Mouse (Mus musculus) heart, postnatal 14 days (tissue): ENCODE data around the gene Inf2. TPM values are rescaled to one million over a fixed set of nuclear protein-coding genes. Genes with fewer than 3 reads are reported as not detected.

Source experiments
- DNase-seq, 2 experiments: peaks; one replicate each; pipeline ENCODE4 v3.0.0; 2021 to 2022
- intact Hi-C: fragments of 180-260 bp; cut with DNase I; formaldehyde crosslinking; loops from one replicate; pipeline ENCODE4 v1.15.1; 2025
- long read RNA-seq, 2 experiments: library from polyadenylated mRNA; stranded (forward); transcript quantifications; one replicate each; pipeline ENCODE4 v2.0.0; 2021
- total RNA-seq, 2 experiments: library from RNA; stranded (reverse); gene quantifications; 2 replicates each; pipeline ENCODE4 v1.2.3; 2021

The Inf2 gene
- total RNA-seq: 10 to 100 TPM; 19.8 to 21.5 TPM
- long read RNA-seq, experiment 1, partial matches to known transcripts: 1 of 8 reads
- long read RNA-seq, experiment 1, other reads (novel, unspliced or antisense): 6 of 8 reads
- long read RNA-seq, experiment 2, partial matches to known transcripts: 2 of 7 reads
- long read RNA-seq, experiment 2, other reads (novel, unspliced or antisense): 5 of 7 reads

DNA sequence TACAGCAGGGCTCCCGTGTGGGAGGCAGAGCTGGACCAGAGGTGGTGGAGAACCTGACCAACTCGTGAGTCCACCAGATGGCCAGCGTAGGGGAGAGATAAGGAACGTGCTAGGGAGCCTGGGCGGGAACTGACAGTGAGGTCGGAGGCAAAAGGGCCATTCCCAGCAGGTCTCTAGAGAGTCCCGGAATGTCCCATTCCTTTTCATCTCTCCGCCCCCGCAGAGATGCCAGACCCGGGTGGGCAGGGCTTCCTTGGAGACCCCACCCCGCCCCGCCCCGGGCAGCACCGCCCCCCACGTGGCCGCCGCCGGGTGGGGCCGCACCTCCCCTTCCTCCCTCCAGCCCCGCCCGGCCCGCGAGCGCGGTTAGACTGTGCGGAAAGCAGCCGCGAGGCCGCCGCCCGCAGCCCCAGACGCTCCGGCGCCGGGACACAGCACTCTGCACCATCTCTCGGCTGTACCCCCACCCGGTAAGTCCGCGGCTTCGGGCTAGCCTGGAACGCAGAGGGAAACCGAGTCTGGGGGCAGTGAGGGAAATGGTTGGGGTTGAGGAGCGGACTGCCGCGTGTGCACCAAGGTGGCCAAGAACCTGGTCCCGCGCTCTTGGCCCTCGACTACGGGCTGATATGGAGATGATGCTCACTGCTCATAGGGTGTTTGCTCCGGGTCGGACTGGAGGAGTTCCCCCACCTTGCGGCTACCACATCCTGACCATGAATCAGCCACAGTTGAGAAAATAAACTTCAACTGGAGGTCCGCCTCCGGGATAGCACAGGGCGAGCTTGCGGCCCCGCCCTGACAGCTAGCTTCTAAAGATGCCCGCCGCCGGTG lies at the start of gene Inf2:
TSS of gene Inf2 (plus strand) at position 359 of the 831 bp plus-strand sequence.
- intact Hi-C loops: no loop called here

DNA sequence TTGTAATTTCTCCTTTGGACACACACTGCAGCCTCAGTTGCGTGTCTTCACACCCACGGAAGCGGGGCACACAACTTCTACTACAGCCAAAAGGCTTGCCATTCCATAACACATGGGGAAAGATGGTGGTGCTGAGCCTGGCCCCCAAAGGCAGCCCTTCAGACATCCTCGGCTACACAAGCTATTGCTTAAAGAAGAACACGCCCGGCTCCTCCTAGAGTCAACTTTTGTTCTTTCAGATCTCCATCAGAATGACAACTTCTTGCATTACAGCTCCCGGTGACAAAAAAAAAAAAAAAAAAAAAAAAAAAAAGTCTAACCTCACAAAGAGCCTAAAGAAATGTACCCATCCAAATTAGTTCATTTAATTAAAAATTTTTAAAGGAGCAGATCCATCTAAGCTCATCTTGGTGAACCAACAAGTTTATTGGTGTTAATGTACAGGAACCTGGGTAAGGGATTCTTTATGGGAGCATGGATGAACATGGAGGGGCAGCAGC lies 49.1 kb upstream of the Inf2 start:
- DNase-seq: no peak
- intact Hi-C loops: no loop called here

More for the DNA sequence above, at the start of gene Inf2:
- peak; percentile 78 to 88 for DNase-seq

DNA sequence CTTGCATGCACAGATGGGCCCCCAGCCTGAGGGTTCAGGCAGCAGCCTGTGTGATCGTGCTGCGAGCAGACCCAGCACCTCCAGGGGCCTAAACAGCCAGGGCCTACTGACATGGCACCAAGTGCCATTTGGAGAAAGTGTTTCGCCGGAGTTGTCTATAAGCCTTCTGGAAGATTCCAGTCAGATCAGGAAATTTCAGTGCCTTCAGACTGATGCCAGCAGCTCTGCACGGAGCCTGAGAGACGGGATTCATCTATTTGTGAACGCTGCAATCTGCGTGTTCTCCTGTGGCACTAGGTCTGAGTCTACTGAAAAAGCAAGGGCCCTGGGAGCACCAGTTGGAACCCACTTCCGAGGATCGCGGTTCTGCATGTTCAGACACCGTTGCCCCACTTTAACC lies 48.3 kb upstream of the Inf2 start:
- intact Hi-C loops: loop anchor here (5.0 kb wide), 2 partner anchors 128 to 163 kb away; no protein-coding TSS in a partner anchor
- no peak for DNase-seq

DNA sequence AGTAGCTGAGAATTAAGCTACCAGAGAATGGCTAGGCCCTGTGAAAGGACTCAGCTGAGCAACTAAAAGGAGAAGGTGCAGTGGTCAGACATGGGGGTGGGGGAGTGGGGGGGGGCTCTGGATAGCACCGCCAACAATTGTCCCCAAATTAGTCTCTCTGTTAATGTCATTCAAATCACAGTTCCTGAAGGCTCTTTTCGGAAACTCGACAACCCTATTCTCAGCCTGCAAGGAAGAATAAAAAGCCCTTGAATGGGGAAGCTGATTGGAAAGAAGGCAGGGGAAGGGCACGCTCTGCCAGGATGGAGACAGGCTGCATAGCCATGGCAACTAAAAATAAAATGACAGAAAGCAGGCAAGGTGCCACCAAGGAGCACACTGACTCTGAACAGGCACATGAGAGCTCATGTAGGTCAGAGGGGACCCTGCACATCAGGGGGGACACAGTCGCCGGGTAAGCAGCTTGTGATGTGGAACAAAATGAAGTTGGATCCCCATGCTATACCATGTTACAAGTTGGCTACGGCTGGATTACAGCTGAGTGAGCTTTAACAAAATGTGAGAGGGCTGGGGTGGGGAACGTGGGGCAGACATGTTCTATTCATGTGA lies 47.0 kb upstream of the Inf2 start:
- intact Hi-C loops: loop anchor here (2.0 to 5.0 kb wide), 4 partner anchors 45 to 427 kb away; no protein-coding TSS in a partner anchor
- no peak for DNase-seq

DNA sequence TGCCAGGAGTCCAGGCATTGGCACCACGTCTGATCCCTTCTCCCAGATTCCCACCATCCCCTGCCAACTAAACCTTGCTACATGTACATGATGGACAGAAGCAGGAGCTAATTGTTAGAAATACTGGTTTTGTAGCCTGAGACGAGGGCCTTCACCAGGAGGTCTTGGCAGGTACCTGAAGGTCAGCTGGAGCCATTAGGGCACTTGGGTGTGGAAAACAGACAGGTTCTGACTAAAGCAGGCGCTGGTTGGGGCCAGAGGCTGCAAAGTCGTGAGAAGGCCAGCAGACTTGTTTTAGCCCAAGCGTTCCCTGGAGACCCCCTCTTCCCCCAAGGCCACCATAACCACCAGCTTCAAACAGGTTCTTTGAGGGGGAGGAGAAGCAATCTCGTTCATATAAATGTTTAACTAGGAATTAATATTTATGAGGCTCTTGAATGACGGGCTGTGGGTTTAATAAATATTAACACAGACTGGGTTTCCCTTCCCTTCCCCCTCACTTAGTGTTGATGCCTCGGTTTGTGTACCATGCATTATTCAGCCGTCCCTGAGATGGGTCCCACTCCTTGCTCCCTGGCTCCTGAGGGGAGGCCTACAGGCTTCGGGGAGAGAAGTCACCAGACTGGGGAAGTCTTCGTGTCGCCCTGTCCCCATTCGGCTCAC lies 46.2 kb upstream of the Inf2 start:
- intact Hi-C loops: loop anchor here (2.0 to 5.0 kb wide), 4 partner anchors 46 to 428 kb away; no protein-coding TSS in a partner anchor
- no peak for DNase-seq

DNA sequence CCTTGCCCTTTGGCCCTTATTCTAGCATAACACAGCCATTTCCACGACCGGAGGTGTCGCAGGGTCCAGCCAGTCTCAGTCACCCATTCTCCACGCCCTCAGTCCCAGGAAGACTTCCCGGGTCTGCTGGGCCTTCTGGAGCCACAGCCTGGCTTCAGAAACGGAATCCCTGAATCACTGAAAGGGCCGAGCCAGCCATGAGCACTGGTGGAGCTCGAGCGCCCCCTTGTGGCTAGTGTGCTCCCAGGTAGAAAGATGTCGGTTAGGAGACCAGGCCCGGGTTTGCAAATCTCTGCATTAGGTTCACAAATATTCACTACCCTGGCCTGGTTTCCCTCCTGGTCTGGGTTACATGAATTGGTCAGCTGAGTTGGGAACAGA lies 45.7 kb upstream of the Inf2 start:
- DNase-seq: peak; percentile 92 to 96
- intact Hi-C loops: loop anchor here (1.0 to 5.0 kb wide), 6 partner anchors 46 to 428 kb away; no protein-coding TSS in a partner anchor

DNA sequence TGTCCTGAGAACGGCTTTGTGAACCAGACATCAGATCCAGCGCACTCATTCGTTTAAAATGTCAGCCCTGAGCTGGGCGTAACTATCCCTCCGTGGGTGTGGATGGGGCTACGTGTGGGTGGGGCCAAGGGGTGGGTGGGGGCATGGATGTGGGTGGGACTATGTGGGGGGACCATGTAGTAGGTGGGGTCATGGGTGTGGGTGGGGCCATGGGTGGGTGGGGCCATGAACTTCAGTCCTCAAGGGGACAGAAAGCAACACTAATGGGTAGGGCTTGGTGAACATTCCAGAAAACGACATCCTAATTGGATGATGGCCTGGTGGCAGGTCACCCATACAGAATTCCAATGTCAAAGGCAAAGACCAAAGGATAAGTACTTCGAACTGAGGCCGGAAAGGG lies 44.6 kb upstream of the Inf2 start:
- intact Hi-C loops: loop anchor here (1.0 to 5.0 kb wide), 6 partner anchors 47 to 429 kb away; no protein-coding TSS in a partner anchor

DNA sequence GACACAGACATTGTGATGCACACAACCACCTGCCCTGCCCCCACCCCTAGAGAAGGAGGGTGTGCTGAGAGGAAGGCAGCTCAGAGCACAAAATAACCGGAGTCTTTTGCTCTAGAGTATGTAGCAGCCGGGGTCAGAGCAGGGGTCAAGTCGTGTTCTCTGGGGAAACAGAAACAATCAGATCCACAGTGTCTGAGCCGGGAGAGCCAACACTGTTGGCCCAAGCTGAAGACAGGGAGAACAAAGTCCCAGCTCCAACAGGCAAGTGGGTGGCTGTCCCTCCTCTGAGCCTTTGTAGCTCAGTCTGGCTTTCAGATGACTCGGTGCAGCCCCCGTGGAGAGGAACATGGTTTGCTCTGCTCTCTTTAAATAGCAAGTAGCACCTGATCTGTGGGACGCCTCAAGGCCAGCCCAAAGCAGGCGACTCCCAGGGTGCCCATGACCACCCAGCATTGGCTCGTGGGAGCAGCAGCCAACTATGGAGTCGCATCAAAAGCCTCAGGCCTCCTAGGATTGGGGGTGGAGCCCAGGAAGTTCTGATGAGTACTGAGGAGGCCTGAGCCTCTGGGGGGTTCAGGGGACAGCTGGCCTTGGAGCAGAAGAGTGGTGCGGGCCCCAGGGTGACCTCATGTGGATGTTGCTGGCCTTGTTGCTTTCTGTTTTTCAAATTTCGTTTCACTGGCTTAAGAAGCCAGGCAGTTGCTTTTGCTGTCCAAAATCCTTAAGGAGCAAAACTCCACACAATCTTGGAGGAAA lies 43.5 kb upstream of the Inf2 start:
- peak in 1 of 2 experiments; percentile 44 for DNase-seq
- intact Hi-C loops: loop anchor here (5.0 kb wide), 2 partner anchors 133 to 168 kb away; no protein-coding TSS in a partner anchor

More for the DNA sequence above, 44.6 kb upstream of the Inf2 start:
- DNase-seq: no peak

DNA sequence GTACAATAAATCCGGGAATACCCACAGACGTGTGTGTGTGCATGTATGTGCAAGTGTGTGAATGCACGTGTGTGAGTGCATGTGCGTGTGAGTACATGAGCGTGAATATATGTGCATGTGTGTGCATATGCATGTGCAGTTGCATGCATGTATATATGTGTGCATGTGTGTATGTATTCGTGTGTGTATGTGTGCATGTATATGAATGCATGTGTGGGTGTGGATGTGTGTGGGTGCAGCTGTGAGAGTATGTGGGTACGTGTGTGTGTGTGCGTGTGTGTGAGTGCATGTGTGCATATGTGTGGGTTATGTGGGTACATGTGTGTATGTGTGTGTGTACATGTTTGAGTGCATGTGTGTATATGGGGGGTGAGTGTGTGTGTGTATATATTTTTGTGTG lies 42.5 kb upstream of the Inf2 start:
- no peak for DNase-seq
- intact Hi-C loops: no loop called here

DNA sequence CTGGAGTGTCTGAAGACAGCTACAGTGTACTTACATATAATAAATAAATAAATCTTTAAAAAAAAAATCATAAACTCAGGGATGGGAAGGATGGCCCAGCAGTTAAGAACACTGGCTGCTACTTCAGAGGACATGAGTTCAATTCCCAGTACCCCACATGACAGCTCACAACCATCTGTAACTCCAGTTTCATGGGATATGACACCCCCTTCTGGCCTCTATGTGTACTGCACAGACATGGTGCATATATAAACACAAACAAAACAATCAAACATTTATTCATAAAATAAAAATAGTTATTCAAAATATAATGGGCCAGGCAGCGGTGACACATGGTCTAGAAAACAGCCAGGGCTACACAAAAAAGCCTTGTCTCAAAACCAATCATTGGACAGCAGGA lies 39.3 kb upstream of the Inf2 start:
- intact Hi-C loops: no loop called here
- no peak for DNase-seq

DNA sequence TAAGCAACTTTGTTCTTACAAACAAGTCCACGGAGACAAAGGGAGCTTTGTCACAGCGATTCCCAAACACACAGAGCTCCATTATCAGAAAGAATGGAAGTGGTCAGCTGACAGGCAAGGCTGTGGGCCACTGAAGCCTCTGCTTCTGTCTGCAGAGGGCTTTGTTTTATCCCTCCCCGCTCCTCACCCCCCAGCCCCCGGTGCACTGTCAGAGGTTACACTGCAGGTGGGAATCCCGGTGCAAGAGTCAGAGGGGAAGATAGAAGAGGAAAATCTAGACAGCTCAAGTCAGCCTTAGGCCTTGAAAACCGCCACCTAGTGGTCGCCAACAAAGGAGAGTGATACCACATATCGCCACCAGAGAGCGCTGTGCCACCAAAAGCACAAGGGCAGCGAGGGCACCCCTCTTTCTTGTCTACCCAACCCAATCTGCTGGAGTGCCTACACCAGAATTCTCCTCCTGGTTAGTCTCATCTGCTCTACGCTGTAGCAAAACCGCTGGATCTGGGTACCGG lies 36.7 kb upstream of the Inf2 start:
- DNase-seq: peak; percentile 84 to 92
- intact Hi-C loops: loop anchor here (1.0 to 5.0 kb wide), 4 partner anchors 23 to 155 kb away; no protein-coding TSS in a partner anchor

DNA sequence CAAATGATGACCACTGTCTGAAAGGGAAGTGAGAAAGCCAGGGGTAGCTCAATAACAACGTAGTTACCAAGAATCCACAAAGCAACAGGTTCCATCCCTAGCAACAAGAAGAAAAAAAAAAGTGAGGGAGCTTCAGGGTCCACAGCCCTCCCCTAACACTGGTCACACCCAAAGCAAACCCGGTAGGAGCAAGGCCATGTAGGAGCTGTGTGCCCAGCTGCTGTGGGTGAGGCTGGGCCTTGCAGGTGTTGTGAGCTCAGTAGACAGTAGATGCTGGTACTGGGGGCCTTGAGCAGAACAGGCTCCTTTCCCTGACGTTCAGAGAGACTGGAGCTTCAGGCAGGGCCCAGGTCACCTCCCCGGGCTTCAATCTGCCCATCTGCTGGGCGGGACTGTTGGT lies 36.1 kb upstream of the Inf2 start:
- DNase-seq: no peak
- intact Hi-C loops: loop anchor here (1.0 to 5.0 kb wide), 4 partner anchors 22 to 155 kb away; no protein-coding TSS in a partner anchor

DNA sequence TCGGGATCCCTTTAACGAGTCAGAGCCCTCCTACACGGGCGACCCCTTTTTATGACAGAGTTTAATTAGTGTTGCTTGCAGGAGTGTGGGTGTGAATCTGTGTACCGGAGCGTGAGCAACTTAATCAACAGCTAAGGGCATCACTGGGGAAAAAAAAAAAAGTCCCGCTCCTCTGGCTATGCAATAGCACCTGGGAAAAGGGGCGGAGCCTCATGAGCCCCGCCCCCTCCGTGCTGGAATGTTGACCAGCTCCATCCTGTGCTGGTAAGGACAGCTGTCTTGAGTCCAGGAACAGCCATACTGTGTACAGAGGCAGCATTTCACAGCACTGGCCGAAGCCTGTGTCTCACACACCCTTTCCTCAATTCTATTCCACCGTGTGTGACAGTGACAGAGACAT lies 33.7 kb upstream of the Inf2 start:
- intact Hi-C loops: loop anchor here (5.0 kb wide), 1 partner anchor 152 kb away; no protein-coding TSS in a partner anchor
- no peak for DNase-seq

DNA sequence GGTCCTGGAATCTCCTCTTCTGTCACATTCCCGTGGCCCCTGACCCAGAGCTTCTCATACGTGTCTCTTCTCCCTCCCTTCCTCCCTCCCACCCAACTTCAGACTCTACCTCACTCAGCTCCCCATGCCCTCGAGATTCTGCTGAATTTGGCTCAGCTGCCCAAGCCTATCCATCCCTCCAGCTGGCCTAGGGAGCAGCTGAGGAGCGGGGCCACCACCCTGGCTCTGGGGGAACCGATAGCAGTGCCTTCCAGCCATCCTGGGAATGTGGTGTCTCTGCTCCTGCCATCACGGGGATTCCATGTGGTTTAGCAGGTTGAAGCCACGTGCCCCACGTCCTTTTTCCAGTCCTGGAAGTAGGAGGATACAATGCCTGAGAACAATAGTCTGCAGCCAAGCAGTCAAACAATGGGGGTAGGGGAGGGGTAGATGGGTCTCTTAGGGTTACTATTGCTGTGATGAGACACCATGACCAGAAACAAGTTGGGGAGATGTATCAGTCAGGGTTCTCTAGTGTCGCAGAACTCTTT lies 32.0 kb upstream of the Inf2 start:
- DNase-seq: no peak
- intact Hi-C loops: no loop called here

DNA sequence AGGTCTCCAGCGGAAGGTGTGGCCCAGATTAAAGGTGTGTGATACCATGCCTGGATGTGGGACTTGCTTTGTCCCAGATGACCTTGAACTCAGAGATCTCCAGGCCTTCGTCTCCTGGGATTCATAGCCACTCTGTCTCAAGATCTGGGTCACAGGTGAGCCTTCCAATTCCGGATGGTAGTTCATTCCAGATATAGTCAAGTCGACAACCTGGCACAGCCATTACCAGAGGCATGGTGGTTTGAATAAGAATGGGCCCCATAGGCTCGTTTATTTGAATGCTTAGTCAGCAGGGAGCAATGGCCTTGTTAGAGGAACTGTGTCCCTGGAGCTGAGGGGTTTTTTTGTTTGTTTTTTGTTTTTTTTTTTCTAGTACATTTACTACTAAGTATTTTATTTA lies 31.4 kb upstream of the Inf2 start:
- DNase-seq: no peak
- intact Hi-C loops: no loop called here

DNA sequence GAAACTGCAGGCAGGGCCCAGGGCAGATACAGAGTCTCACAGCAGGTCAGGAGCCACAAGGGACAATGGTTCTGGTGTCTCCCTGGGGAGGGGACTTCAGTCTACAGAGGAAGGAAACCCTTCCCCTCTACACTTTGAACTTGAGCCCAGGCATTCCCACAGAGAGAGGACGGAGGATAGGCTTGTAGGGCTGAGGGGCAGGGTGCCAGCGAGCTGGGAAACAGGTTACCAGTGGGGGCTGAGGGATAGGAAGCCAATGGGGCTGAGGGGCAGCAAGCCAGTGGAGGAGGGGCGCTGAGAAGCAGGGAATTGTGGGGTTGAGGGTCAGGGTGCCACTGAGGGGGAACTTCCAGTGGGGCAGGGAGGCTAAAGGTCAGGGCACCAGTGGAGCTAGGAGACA lies 29.4 kb upstream of the Inf2 start:
- peak; percentile 51 to 57 for DNase-seq
- intact Hi-C loops: no loop called here

DNA sequence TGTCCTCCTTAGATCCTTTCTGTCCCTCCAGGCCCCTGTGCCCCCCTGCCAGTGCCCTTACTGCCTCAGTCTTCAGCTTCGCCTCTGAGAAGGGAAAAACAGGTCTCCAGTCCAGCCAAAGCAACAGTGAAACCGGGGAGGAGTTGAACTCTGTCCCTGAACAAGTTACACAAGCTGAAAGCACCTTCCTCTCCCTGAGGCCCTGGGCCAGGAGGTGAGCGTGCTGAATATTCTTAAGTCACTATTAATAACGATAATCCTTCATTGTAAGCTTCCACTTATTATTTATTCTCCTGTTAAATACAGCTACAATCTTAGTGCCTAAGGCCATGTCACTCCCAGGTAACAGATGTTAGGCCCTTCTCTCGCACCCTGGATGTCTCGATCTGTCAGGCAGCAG lies 28.9 kb upstream of the Inf2 start:
- intact Hi-C loops: no loop called here
- DNase-seq: no peak

DNA sequence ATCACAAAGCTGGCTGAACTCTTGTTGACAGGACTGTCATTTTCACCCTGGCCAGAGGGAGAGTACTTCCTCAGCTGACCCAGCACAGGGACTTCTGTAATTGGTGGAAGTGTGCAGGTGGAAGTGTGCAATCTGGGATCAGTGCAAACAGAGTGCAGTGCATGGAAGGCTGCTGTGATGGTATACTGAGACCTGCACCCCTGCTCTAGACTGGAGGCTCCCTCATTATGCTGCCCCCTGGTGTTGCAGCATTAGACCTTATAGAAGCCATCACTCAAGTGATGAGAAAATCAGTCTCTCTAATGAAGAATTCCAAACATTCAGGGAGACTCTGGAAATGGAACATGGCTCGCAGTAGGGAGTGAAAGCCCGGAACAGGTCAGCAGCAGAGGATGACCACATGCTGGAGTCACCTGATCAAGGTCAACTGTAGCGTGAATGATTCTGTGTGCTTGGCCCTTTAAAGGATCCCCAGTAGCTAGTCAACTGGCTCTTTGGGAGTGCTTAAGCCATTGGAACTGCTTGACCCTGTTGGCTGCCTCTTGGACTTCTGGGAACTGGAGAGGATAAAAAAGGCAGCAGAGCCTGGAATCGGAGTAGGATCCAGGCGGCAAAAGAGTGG lies 28.3 kb upstream of the Inf2 start:
- intact Hi-C loops: no loop called here

DNA sequence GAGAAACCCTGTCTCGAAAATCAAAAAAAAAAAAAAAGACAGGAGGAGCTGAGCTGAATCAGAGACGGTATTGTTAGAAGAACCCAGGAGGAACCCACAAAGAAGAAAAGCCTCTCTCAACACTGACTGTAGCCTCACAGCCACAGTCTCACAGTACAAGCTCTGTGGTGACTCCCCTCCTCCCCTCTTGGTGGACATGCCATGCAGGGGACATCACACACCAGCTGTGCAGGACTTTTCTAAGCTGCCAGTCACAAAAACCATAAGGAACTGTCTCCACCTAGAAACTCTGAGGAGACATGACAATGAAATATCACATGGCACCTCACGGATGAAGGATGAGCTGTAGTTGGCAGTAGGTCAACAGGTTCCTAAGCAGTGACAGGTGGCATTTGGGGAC lies 27.4 kb upstream of the Inf2 start:
- intact Hi-C loops: no loop called here
- no peak for DNase-seq

More for the DNA sequence above, 28.3 kb upstream of the Inf2 start:
- peak; percentile 34 to 49 for DNase-seq
